Mouse (Mus musculus) CH12.LX (cell line): ENCODE measurements around the gene Fam170b. TPM values are rescaled to one million over a fixed set of nuclear protein-coding genes. Genes with fewer than 3 reads are reported as not detected.

Source experiments
- DNase-seq: peaks from one replicate; pipeline ENCODE4 v3.0.0-alpha.2; 2013; ENCODE audit errors: extremely low read depth
- H3K27ac ChIP-seq: 2 replicates; pipeline ENCODE4 v1.5.1; 2012; ENCODE audit warnings: low read depth, mild to moderate bottlenecking, control low read depth, moderate library complexity; ENCODE audit not compliant: insufficient read depth
- H3K27me3 ChIP-seq: replicated peaks from 2 replicates; pipeline ENCODE3; 2012; ENCODE audit warnings: inconsistent platforms
- H3K36me3 ChIP-seq, 2 experiments: replicated peaks in 1 of 2; 2 replicates each; pipeline versions ENCODE3 to v1.6.1; 2012; ENCODE audit warnings: inconsistent platforms in 1 of 2, low read length in 1 of 2, mild to moderate bottlenecking in 1 of 2, mixed read lengths in 1 of 2, moderate library complexity in 1 of 2; ENCODE audit not compliant: control insufficient read depth in 1 of 2, insufficient read depth in 1 of 2
- H3K4me1 ChIP-seq, 2 experiments: 2 replicates each; pipeline ENCODE4 v1.6.1; 2012; ENCODE audit warnings: inconsistent platforms in 1 of 2, moderate library complexity in 1 of 2; ENCODE audit not compliant: insufficient read depth in 2 of 2, control insufficient read depth in 1 of 2
- H3K4me2 ChIP-seq: 2 replicates; pipeline ENCODE4 v1.6.1; 2012; ENCODE audit warnings: low read depth, mild to moderate bottlenecking, control low read depth; ENCODE audit not compliant: poor library complexity, insufficient read depth, severe bottlenecking
- H3K4me3 ChIP-seq, 3 experiments: fragments of 150-350 bp in 1 of 3; sonication (generic) in 1 of 3; replicated peaks in 1 of 3; 2 replicates each; pipeline versions ENCODE3 to v1.5.1; 2011 to 2012; ENCODE audit warnings: low read depth in 2 of 3, low read length in 2 of 3, mild to moderate bottlenecking in 2 of 3, moderate library complexity in 2 of 3, control low read depth in 1 of 3, improper control_type of control experiment in 1 of 3, inconsistent platforms in 1 of 3, mixed read lengths in 1 of 3; ENCODE audit not compliant: poor library complexity in 1 of 3
- H3K79me2 ChIP-seq: replicated peaks from 2 replicates; pipeline ENCODE4 v1.6.1; 2012; ENCODE audit warnings: mild to moderate bottlenecking, moderate library complexity; ENCODE audit not compliant: control insufficient read depth, poor library complexity, insufficient read depth, severe bottlenecking; ENCODE audit errors: extremely low read depth
- H3K9ac ChIP-seq: 2 replicates; pipeline ENCODE4 v1.6.1; 2012; ENCODE audit warnings: low read depth, mild to moderate bottlenecking, control low read depth, moderate library complexity; ENCODE audit not compliant: insufficient read depth
- H3K9me3 ChIP-seq: replicated peaks from 2 replicates; pipeline ENCODE3; 2012; ENCODE audit warnings: low read length, inconsistent platforms, mixed read lengths
- BHLHE40 ChIP-seq: IDR thresholded peaks from 2 replicates; pipeline ENCODE4 v1.6.1; 2011; ENCODE audit warnings: mild to moderate bottlenecking, low read depth, low read length, improper control_type of control experiment
- CHD2 ChIP-seq: IDR thresholded peaks from 2 replicates; pipeline ENCODE4 v1.6.1; 2011; ENCODE audit warnings: low read length, improper control_type of control experiment
- E2F4 ChIP-seq: IDR thresholded peaks from 2 replicates; pipeline ENCODE4 v1.6.1; 2011; ENCODE audit warnings: low read depth, low read length, improper control_type of control experiment; ENCODE audit not compliant: insufficient replicate concordance
- GABPA ChIP-seq: IDR thresholded peaks from 2 replicates; pipeline ENCODE4 v1.6.1; 2012; ENCODE audit warnings: low read depth, low read length, improper control_type of control experiment, inconsistent platforms; ENCODE audit not compliant: insufficient replicate concordance
- HCFC1 ChIP-seq: IDR thresholded peaks from 2 replicates; pipeline ENCODE4 v1.6.1; 2012; ENCODE audit warnings: low read depth, mild to moderate bottlenecking, inconsistent platforms, low read length, improper control_type of control experiment
- JUN ChIP-seq: IDR thresholded peaks from 2 replicates; pipeline ENCODE4 v1.6.1; 2011; ENCODE audit warnings: low read depth, mild to moderate bottlenecking, low read length, improper control_type of control experiment, moderate library complexity; ENCODE audit not compliant: insufficient read depth
- MAX ChIP-seq: IDR thresholded peaks from 2 replicates; pipeline ENCODE4 v1.6.1; 2011; ENCODE audit warnings: low read length, improper control_type of control experiment
- MAZ ChIP-seq: IDR thresholded peaks from 2 replicates; pipeline ENCODE4 v1.6.1; 2012; ENCODE audit warnings: low read depth, mild to moderate bottlenecking, inconsistent platforms, low read length, improper control_type of control experiment, moderate library complexity
- MYC ChIP-seq: IDR thresholded peaks from 2 replicates; pipeline ENCODE4 v1.6.1; 2011; ENCODE audit warnings: low read depth, mild to moderate bottlenecking, improper control_type of control experiment, low read length
- POLR2A ChIP-seq: IDR thresholded peaks from 2 replicates; pipeline ENCODE4 v1.6.1; 2011; ENCODE audit warnings: low read depth, mild to moderate bottlenecking, improper control_type of control experiment, low read length
- SIN3A ChIP-seq: IDR thresholded peaks from 2 replicates; pipeline ENCODE4 v1.6.1; 2012; ENCODE audit warnings: low read length, improper control_type of control experiment, inconsistent platforms
- SMC3 ChIP-seq: IDR thresholded peaks from 2 replicates; pipeline ENCODE4 v1.6.1; 2011; ENCODE audit warnings: low read depth, low read length, improper control_type of control experiment
- TCF12 ChIP-seq: IDR thresholded peaks from 2 replicates; pipeline ENCODE4 v1.6.1; 2014; ENCODE audit warnings: low read depth, mild to moderate bottlenecking, inconsistent platforms, low read length, improper control_type of control experiment
- USF2 ChIP-seq: conservative IDR thresholded peaks from 2 replicates; pipeline ENCODE4 v1.6.1; 2011; ENCODE audit warnings: low read depth, low read length, improper control_type of control experiment
- ZMIZ1 ChIP-seq: IDR thresholded peaks from 2 replicates; pipeline ENCODE4 v1.6.1; 2012; ENCODE audit warnings: low read depth, mild to moderate bottlenecking, inconsistent platforms, low read length, improper control_type of control experiment
- dilution Hi-C: fragments of 300-500 bp; cut with MboI; formaldehyde crosslinking; loops from 2 replicates; pipeline ENCODE4 v1.14.3; 2020; ENCODE audit warnings: low sequenced_read_pairs; ENCODE audit not compliant: extremely low pct_unique_long_range_greater_than_20kb, extremely low pct_ligation_motif_present
- in situ Hi-C: fragments of 300-500 bp; cut with MboI; formaldehyde crosslinking; loops from 3 replicates; pipeline ENCODE4 v1.14.3; 2019; ENCODE audit warnings: low sequenced_read_pairs, low pct_ligation_motif_present, low pct_unique_long_range_greater_than_20kb, mixed read lengths
- polyA plus RNA-seq: library from polyadenylated mRNA; unstranded; fragments of >175 nt; gene quantifications from 2 replicates; pipeline ENCODE4 v1.2.1, GENCODE M21; 2012; ENCODE audit warnings: low read depth; ENCODE audit not compliant: insufficient read length
- total RNA-seq, 2 experiments: library from RNA; depleted of rRNA; stranded (reverse); fragments of 300-350 nt in 1 of 2; fragments of >200 nt in 1 of 2; gene quantifications; 2 replicates each; pipeline ENCODE4 v1.2.3; 2012 to 2014

The Fam170b gene
- total and polyA plus RNA-seq, 3 experiments, result not detected

- Histone ChIP-seq H3K79me2 (no peaks in the 10 kb centered on the region), H3K4me3 (no peak overlapping the region), H3K27me3 (peaks cover 7% of the 10 kb centered on the region), H3K27ac (no peak overlapping the region), H3K36me3 (no peaks in the 10 kb centered on the region), H3K4me2 (no peak overlapping the region), H3K9ac (no peak overlapping the region), H3K4me1 (no peaks in the 10 kb centered on the region), H3K9me3 (no peaks in the 10 kb centered on the region)
- in situ Hi-C loops, result no loop called here
- dilution Hi-C loops, result no loop called here
- no peak for TF ChIP-seq TCF12
- no peak for TF ChIP-seq USF2
- TF ChIP-seq BHLHE40, result no peak
- no peak for TF ChIP-seq MYC
- TF ChIP-seq HCFC1, result no peak
- DNase-seq, result no peak
Measured at GRCm38 (mm10) chr14:32880332-32880731, 46.6 kb downstream of the Fam170b start.

GRCm38 (mm10) chr14:32881693-32882092, 47.9 kb downstream of the Fam170b start:
- Histone ChIP-seq H3K9ac (no peak overlapping the region), H3K9me3 (no peaks in the 10 kb centered on the region), H3K4me2 (no peak overlapping the region), H3K27ac (no peak overlapping the region), H3K27me3 (peaks cover 3% of the 10 kb centered on the region), H3K4me1 (no peaks in the 10 kb centered on the region), H3K79me2 (no peaks in the 10 kb centered on the region), H3K4me3 (no peak overlapping the region), H3K36me3 (no peaks in the 10 kb centered on the region)
- in situ Hi-C loops (no loop called here), dilution Hi-C loops (no loop called here)
- TF ChIP-seq JUN (no peak), SMC3 (no peak), SIN3A (no peak), MAZ (no peak), MAX (no peak), USF2 (no peak), POLR2A (no peak), GABPA (no peak), CHD2 (no peak), ZMIZ1 (no peak), BHLHE40 (no peak), E2F4 (no peak)
- no peak for DNase-seq

Other genes with a start within 250 kb of the Fam170b start
- 0.04 TPM in 1 of 2 replicates, not detected in the other for gene Prrxl1, start 234.6 kb upstream of the Fam170b start, total RNA-seq (2012; rRNA removed)
- gene Prrxl1, start 234.6 kb upstream of the Fam170b start, total RNA-seq (2014; rRNA removed), result not detected in 2 replicates
- gene Prrxl1, start 234.6 kb upstream of the Fam170b start, polyA plus RNA-seq, result not detected in 2 replicates
- 0.04 TPM in 2 replicates for gene 3425401B19Rik, start 148.7 kb upstream of the Fam170b start, total RNA-seq (2012; rRNA removed)
- gene 3425401B19Rik, start 148.7 kb upstream of the Fam170b start, total RNA-seq (2014; rRNA removed), result 0.04 and 0.05 TPM in 2 replicates
- 0.55 and 0.67 TPM in 2 replicates for gene 3425401B19Rik, start 148.7 kb upstream of the Fam170b start, polyA plus RNA-seq
- not detected in 2 replicates for gene Tmem273, start 48.0 kb upstream of the Fam170b start, total RNA-seq (2012; rRNA removed)
- gene Tmem273, start 48.0 kb upstream of the Fam170b start, total RNA-seq (2014; rRNA removed), result 0.41 and 0.94 TPM in 2 replicates
- gene Tmem273, start 48.0 kb upstream of the Fam170b start, polyA plus RNA-seq, result 0.22 TPM in 1 of 2 replicates, not detected in the other
- gene Vstm4, start 22.8 kb downstream of the Fam170b start, total RNA-seq (2012; rRNA removed), result not detected in 2 replicates
- gene Vstm4, start 22.8 kb downstream of the Fam170b start, total RNA-seq (2014; rRNA removed), result not detected in 2 replicates
- not detected in 2 replicates for gene Vstm4, start 22.8 kb downstream of the Fam170b start, polyA plus RNA-seq
- 0.08 TPM in 2 replicates for gene Lrrc18, start 157.4 kb downstream of the Fam170b start, total RNA-seq (2012; rRNA removed)
- not detected in 2 replicates for gene Lrrc18, start 157.4 kb downstream of the Fam170b start, total RNA-seq (2014; rRNA removed)
- 0.76 TPM in 1 of 2 replicates, not detected in the other for gene Lrrc18, start 157.4 kb downstream of the Fam170b start, polyA plus RNA-seq